Mouse (Mus musculus) hindbrain, postnatal 0 days (tissue): ENCODE measurements at regions not wholly inside any gene's neighbourhood (a gene's known extent, or its start where the extent isn't known, plus 50 kb on each side); places are given as distances from the start of the nearest gene placed in this dataset.

Experiments used
- ATAC-seq: fragments of 200-750 bp; cut with Nextera tagmentation; 2 replicates; pipeline ENCODE4 v1.8.0; 2017; ENCODE audit warnings: mild to moderate bottlenecking, moderate TSS enrichment, moderate library complexity
- DNase-seq: peaks from one replicate; pipeline ENCODE4 v3.0.0-alpha.2; 2015; ENCODE audit warnings: low spot score
- H3K27ac ChIP-seq: fragments of 300-500 bp; sonication (generic); 2 replicates; pipeline ENCODE4 v1.5.1; 2014; ENCODE audit warnings: mild to moderate bottlenecking
- H3K27me3 ChIP-seq: fragments of 300-500 bp; sonication (generic); 2 replicates; pipeline ENCODE4 v1.6.1; 2014; ENCODE audit warnings: low read length, mixed read lengths; ENCODE audit not compliant: insufficient read depth
- H3K36me3 ChIP-seq: fragments of 300-500 bp; sonication (generic); 2 replicates; pipeline ENCODE4 v1.6.1; 2014; ENCODE audit warnings: low read length, mixed read lengths; ENCODE audit not compliant: insufficient read depth
- H3K4me1 ChIP-seq: fragments of 300-500 bp; sonication (generic); 2 replicates; pipeline ENCODE4 v1.6.1; 2014; ENCODE audit warnings: antibody characterized with exemption, low read length, mixed read lengths; ENCODE audit not compliant: insufficient read depth
- H3K4me2 ChIP-seq: fragments of 300-500 bp; sonication (generic); 2 replicates; pipeline ENCODE4 v1.6.1; 2014; ENCODE audit warnings: low read depth, mild to moderate bottlenecking, low read length, moderate library complexity, mixed read lengths
- H3K4me3 ChIP-seq: fragments of 300-500 bp; sonication (generic); 2 replicates; pipeline ENCODE4 v1.5.1; 2014; ENCODE audit warnings: low read length
- H3K9ac ChIP-seq: fragments of 300-500 bp; sonication (generic); replicated peaks from 2 replicates; pipeline ENCODE4 v1.6.1; 2014; ENCODE audit warnings: mild to moderate bottlenecking, low read length, moderate library complexity, mixed read lengths
- H3K9me3 ChIP-seq: fragments of 300-500 bp; sonication (generic); 2 replicates; pipeline ENCODE4 v1.6.1; 2016; ENCODE audit warnings: low read length, mixed read lengths
- CTCF ChIP-seq: IDR thresholded peaks from 2 replicates; pipeline ENCODE4 v1.5.1; 2016; ENCODE audit warnings: antibody characterized with exemption, control low read depth, low read depth
- WGBS: fragments of 180-500 bp; shearing (Covaris S2); extraction: QIAGEN DNeasy Blood & Tissue Kit; methylation state at CpG from one replicate; pipeline ENCODE4 v1.1.7; 2014; 5-methylcytosine and 5-hydroxymethylcytosine counted together

- Histone ChIP-seq H3K36me3 (no peaks in the 10 kb centered on the region), H3K27me3 (no peaks in the 10 kb centered on the region), H3K4me1 (no peaks in the 10 kb centered on the region), H3K9me3 (no peaks in the 10 kb centered on the region), H3K4me2 (no peak overlapping the region), H3K4me3 (no peak overlapping the region), H3K9ac (no peak overlapping the region), H3K27ac (no peak overlapping the region)
- ATAC-seq (no peak), DNase-seq (no peak)
- 90% methylated on average over 5 of the region's 5 CpGs for WGBS
- TF ChIP-seq CTCF, result no peak
Observed at GRCm38 (mm10) chr1:103762044-103762663, 1006.2 kb upstream of the Cdh20 start.

GRCm38 (mm10) chr1:103762745-103763144, 1005.6 kb upstream of the Cdh20 start:
- TF ChIP-seq CTCF, result peak; percentile 58
- H3K4me2 ChIP-seq, result no peak overlapping the region

GRCm38 (mm10) chr1:103767315-103767714, 1001.0 kb upstream of the Cdh20 start:
- H3K4me1 ChIP-seq, result no peaks in the 10 kb centered on the region
- no peaks in the 10 kb centered on the region for H3K36me3 ChIP-seq
- no peaks in the 10 kb centered on the region for H3K9me3 ChIP-seq
- no peaks in the 10 kb centered on the region for H3K27me3 ChIP-seq
- DNase-seq, result peak; percentile 8
- WGBS, result 62% methylated on average over 2 of the region's 2 CpGs
- H3K4me2 ChIP-seq, result no peak overlapping the region
- no peak overlapping the region for H3K9ac ChIP-seq
- H3K4me3 ChIP-seq, result no peak overlapping the region
- TF ChIP-seq CTCF, result no peak
- no peak for ATAC-seq
- H3K27ac ChIP-seq, result no peak overlapping the region

More at GRCm38 (mm10) chr1:103762745-103763144, 1005.6 kb upstream of the Cdh20 start:
- DNase-seq (no peak), ATAC-seq (no peak; the same call in 1 of the 2 replicates)
- Histone ChIP-seq H3K27me3 (no peaks in the 10 kb centered on the region), H3K9me3 (no peaks in the 10 kb centered on the region), H3K27ac (no peak overlapping the region), H3K4me3 (no peak overlapping the region), H3K36me3 (no peaks in the 10 kb centered on the region), H3K9ac (no peak overlapping the region), H3K4me1 (no peaks in the 10 kb centered on the region)
- WGBS, result 45% methylated on average over 3 of the region's 3 CpGs

- Histone ChIP-seq H3K4me1 (no peaks in the 10 kb centered on the region), H3K27ac (no peak overlapping the region), H3K9me3 (no peaks in the 10 kb centered on the region), H3K36me3 (no peaks in the 10 kb centered on the region), H3K4me2 (no peak overlapping the region), H3K27me3 (no peaks in the 10 kb centered on the region), H3K9ac (no peak overlapping the region), H3K4me3 (no peak overlapping the region)
- TF ChIP-seq CTCF, result peak; percentile 69
- ATAC-seq, result 0 out of 2 replicates have a peak, but pooled peaks have one; percentile 32
- peak; percentile 75 for DNase-seq
Observed at GRCm38 (mm10) chr1:103784692-103785091, 983.6 kb upstream of the Cdh20 start.

- Histone ChIP-seq H3K4me1 (no peaks in the 10 kb centered on the region), H3K4me3 (no peak overlapping the region), H3K36me3 (no peaks in the 10 kb centered on the region), H3K9ac (no peak overlapping the region), H3K27me3 (no peaks in the 10 kb centered on the region), H3K4me2 (no peak overlapping the region), H3K9me3 (no peaks in the 10 kb centered on the region), H3K27ac (no peak overlapping the region)
- DNase-seq (peak; percentile 33), ATAC-seq (no peak)
- TF ChIP-seq CTCF, result peak; percentile 52
Observed at GRCm38 (mm10) chr1:103796337-103796736, 972.0 kb upstream of the Cdh20 start.

GRCm38 (mm10) chr1:103799343-103799742, 969.0 kb upstream of the Cdh20 start:
- Histone ChIP-seq H3K36me3 (no peaks in the 10 kb centered on the region), H3K4me2 (no peak overlapping the region), H3K4me3 (no peak overlapping the region), H3K27ac (no peak overlapping the region), H3K9me3 (no peaks in the 10 kb centered on the region), H3K27me3 (no peaks in the 10 kb centered on the region), H3K9ac (no peak overlapping the region), H3K4me1 (no peaks in the 10 kb centered on the region)
- DNase-seq (peak; percentile 70), ATAC-seq (no peak)
- TF ChIP-seq CTCF, result peak; percentile 80

- H3K4me1 ChIP-seq, result no peaks in the 10 kb centered on the region
- H3K36me3 ChIP-seq, result no peaks in the 10 kb centered on the region
- no peaks in the 10 kb centered on the region for H3K9me3 ChIP-seq
- no peak overlapping the region for H3K4me3 ChIP-seq
- no peaks in the 10 kb centered on the region for H3K27me3 ChIP-seq
- ATAC-seq, result no peak
- H3K9ac ChIP-seq, result no peak overlapping the region
- TF ChIP-seq CTCF, result no peak
- peak; percentile 1 for DNase-seq
- no peak overlapping the region for H3K27ac ChIP-seq
- 34% methylated on average over 3 of the region's 3 CpGs for WGBS
- no peak overlapping the region for H3K4me2 ChIP-seq
Observed at GRCm38 (mm10) chr1:103817946-103818345, 950.4 kb upstream of the Cdh20 start.
